Mouse (Mus musculus) ovary, postnatal 10 days (tissue): ENCODE results near the gene Itgb7.

Experiments
- DNase-seq: peaks from one replicate; pipeline ENCODE4 v3.0.0; 2022; ENCODE audit warnings: low spot score

The Itgb7 gene

DNA sequence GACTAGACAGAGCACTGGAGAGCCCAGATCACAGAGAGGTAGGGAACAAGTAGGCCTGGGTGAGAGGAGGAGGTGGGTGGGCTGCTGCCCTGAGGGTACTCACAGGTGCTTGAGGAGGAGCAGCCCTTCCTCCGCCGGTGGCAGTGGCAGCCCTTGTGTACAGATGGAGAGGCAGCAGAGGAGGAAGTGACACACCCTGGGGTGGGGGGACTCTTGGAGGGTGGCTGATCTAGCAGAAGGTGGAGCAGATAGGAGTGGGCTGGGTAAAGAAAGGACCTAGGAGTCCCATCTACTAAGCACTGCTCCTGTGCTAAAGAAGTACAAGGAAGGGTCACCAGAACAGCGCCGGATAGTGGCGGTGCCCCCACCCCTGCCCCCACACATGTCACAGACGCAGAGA, at the start of gene Itgb7:
Gene Itgb7 (minus strand): TSS at position 197 of the 400 bp plus-strand sequence.
- no peak for DNase-seq

DNA sequence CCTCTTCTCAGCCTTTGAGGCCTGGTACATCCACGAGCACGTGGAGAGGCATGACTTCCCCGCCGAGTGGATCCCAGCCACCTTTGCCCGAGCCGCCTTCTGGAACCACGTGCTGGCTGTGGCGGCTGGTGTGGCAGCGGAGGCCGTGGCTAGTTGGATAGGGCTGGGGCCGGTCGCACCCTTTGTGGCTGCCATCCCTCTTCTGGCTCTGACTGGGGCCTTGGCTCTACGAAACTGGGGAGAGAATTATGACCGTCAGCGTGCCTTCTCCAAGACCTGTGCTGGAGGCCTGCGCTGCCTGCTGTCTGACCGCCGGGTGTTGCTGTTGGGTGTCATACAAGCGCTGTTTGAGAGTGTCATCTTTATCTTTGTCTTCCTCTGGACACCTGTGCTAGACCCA, 48.9 kb upstream of the Itgb7 start:
- DNase-seq: no peak

DNA sequence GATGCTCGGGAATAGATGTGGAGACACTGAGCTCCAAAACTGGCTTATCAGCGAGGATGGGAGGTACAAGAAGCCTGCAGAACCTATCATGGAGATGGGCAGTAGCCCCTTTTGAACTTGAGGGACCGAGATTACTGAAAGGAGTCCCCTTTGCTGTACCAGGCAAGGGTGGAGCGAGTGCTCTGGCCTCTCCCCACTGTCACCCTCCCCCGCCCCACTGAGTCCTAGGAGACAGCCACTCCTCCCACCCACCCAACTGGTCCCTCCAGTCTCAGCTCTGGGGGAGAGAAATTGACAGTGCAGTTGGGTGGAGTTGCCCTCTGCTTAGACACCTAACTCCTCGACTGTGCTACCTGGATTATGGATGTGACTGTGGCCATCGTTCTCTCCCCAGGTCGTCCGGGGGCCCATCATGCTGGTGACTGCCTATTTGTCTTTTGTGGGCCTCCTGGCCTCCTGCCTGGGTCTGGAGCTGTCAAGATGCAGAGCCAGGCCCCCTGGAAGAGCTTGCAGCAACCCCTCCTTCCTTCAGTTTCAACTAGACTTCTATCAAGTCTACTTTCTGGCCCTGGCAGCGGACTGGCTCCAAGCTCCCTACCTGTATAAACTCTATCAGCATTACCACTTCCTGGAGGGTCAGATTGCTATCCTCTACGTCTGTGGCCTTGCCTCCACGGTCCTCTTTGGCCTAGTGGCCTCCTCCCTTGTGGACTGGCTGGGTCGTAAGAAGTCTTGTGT, 48.2 kb upstream of the Itgb7 start:
- no peak for DNase-seq

DNA sequence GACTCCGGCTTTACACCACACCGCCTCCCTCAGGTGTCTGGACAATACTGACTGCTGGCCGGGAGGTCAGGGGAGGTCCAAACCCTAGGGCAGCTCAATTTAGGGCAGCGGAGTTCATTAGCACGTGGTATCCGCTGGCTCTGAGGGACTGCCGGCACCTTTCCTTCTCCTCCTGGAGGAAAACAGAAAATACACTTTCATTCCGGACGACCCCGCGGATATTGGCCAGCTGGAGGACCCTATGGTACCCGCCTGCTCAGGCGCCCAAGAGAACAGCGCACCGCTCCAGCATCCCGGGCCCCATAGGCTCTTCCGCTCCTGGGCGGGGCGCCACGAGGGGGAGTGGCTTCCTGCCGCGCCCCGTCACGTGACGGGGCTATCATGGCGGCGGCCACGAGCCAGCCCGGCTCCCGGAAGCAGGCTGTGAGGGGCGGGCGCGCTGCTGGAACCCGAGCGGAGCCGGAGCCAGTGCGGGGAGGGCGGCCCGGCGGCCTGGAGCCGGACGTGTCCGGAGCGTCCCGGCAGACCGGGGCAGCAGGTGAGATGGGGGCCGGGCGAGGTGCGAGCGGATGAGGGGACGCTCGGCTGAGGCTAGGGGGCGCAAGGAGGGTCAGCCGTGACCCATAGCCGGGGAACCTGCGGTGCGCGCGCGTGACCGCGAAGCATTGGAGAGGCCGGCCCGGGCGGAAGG, 47.5 kb upstream of the Itgb7 start, which contains the start of gene Mfsd5:
Gene Mfsd5 (plus strand): TSS at position 363 of the 691 bp plus-strand sequence.
- DNase-seq: peak; percentile 64

DNA sequence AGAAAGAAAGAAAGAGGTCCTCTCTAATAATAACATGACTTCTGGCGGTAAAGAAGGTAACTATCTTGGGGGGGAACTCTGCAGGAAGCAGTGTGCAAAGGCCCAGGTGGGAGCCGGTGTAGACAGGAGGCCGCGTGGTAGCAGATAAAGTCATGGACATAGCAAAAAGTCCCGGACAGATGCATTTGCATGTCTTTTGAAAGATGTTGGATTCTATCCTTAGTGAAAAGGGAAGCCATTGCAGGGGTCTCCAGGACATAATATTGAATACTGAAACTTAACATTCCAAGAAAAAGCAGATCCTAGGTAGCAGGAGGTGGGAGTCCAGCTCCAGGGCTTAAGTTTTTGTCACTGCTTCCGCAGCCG, 47.0 kb upstream of the Itgb7 start:
- no peak for DNase-seq

DNA sequence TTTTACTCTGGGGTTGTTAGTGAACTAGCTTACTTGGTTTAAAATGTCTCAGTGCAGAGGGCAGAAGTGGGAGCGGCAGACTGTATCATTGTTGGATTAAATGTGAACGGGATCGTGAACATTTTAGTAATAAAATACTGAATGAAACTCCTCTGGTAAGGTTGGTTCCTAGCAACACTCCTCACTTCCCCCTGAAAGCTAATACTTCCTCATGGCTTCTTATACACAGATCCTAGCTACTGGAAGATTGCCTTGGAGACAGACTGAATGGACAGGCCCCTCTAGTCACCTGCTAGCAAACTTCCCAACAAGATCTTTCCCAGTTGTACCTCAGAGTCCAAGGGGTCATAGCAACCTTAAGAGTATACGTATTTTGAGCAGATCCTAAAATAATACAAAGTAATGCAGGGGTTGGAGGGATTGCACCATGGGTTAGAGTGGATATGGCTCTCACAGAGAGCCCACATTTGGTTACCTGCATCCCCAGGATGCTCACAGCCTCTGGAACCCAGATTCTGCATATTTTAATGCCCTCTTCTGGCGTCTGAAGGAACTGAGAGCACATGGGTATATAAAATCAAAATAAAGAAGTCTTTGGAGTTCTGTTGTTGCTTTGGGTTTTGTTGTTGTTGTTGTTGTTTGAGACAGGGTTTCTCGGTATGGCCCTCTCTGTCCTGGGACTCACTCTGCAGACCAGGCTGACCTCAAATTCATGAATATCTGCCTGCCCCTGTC, 42.4 kb upstream of the Itgb7 start:
- DNase-seq: no peak

DNA sequence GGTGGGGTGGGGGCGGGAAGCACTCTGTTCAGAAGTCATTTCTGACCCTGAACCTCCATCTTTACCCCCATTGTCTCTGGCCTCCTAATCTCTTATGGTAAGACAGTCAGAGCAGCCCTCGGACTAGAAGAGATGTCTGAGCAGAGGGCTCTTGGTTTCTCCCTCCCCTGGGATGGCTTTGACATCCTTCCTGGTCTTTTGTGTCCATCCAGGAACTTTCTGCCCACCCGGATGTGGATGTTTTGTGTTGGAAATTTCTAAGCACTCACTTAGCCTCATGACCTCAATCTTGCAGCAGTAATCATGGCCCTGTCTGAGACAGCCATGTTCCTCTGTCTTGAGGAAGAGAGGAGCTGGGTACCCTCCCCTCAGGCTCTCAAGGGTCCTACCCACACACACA, 39.7 kb upstream of the Itgb7 start:
- DNase-seq: no peak

DNA sequence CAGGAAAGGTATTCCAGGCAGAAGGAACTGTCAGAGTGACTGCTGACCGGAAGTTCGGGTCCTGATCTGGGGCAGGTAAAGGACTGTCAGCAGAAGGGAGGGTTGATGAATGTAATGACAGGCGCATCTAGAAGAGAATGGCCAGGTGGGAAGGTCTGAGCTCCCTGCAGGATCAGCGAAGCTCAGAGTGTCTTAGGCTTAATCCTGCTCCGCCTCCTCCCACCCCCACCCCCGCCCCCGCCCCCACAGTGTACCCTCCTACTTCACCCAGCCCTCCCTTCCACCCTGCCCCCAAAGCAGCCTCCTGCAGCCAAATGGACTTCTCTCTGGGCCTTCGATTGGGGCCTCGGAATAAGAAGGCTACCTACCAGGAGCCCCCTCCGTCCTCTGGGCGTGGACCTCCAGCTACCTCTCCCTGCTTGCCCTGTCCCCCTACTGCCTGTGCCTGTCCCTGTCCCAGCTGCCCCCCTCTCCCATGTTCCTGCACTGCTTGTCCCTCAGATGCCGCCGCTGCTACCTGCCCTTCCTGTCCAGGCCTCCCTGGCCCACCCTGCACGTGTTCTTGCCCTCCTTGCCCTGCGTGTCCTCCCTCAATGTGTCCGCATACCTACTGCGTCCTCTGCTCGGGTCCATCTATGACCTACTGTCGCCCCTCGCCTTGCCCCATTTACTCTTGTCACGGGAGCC, 38.7 kb upstream of the Itgb7 start, which contains the start of gene Gm9918:
Gene Gm9918 (plus strand): TSS at position 290 of the 687 bp plus-strand sequence.
- DNase-seq: no peak

DNA sequence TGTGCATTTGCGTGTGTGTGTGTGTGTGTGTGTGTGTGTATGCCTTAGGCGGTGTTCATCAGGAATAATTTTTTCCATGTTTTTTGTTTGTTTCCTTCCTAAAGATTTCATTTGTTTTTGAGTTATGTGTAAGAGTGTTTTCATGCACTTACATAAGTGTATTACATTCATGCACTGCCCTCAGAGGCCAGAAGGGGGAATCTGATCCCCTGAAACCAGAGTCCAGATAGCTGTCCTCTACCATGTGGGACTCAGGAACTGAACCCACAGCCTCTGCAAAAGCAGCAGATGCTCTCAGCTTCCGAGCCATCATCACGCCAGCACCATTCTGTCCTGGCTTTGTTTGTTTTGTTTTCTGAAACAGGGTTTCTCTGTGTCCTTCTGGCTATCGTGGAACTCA, 33.8 kb upstream of the Itgb7 start:
- no peak for DNase-seq

DNA sequence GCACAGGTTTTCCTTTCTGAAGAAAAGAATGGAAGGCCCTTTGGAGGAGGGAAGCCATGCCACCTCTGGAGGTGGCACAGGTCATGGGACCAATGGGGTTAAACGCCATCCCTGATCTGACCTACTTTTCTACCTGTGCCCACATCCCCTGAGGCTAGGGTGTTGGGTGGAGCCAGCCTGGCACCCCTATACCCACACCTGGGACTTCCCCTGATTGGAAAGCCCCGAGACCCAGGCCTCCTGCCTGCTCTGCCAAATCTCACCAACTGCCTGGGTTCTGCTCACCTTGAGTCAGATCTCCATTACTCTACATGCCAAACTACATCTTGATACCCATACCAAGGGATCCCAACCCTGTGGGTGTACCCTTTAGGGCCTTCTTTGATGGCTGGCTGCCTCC, 31.3 kb upstream of the Itgb7 start:
- no peak for DNase-seq

DNA sequence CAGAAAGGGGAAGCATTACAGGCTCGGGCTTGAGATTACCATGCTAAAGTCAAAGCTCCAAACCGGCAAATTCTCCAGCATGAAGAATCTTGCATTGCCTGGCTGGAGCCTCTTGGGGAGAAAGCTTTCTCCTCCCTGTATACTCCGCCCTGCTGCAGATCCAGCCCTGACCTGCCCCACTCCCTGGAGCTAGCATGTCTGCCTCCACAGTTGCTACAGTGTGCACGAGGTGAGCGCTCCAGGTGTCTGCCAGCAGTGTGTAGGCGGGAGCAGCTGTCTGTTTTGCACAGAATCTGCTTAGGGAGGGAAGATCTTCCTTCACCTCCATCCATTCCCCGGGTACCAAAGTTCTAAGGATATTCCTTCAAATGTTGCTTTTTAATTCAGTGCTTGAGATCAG, 30.8 kb upstream of the Itgb7 start:
- DNase-seq: no peak

DNA sequence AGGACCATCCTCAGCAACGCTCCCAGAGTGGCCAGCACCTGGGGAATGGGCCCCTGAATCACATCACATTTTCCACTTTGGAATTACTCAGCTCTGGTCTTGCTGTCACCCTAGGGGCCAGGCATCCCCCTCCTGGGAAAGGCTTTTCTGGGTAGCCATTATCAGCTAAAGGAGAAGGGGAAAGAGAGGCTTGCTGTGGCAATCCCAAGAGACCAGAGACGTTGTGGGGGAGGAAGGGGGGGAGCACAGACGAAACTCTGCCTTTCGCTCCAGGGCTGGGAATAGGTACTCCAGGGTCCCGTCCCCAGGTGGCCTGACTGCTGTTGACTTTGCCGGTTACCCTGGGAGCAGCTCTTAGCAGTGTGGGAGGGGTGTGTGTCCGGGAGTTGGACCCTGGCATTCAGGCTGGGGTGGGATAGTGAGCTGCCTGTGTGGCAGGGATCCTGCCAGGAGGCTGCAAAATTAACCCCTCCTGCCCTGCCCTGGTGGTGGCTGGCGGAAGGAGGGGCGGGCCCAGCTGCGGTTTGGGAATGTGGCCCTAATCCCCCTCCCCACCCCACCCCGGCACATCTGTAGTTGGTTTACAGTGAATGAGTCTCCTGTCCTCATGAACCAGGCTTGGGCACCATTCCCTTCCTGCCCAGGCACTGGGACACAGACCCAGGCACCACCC, 27.0 kb upstream of the Itgb7 start:
- no peak for DNase-seq

DNA sequence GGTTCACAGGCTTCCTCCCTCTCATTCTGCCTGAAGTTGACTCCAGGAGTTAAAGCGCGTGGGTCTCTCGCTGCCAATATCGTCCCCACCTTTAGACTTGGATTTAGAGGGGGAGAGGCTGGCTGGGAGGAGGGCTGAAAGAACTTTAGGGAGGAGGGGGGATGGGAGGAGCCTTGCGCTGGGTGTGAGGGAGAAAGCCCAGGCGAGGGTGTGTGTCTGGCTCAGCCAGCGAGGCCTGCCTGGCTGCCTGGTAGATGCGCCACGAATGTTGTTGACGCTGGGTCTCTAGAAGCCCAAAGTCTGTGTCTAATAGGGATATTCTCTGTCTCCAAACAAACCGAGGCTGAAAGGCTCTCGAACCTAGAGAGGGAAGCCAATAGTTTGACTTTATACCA, 26.3 kb upstream of the Itgb7 start:
- peak; percentile 31 for DNase-seq

DNA sequence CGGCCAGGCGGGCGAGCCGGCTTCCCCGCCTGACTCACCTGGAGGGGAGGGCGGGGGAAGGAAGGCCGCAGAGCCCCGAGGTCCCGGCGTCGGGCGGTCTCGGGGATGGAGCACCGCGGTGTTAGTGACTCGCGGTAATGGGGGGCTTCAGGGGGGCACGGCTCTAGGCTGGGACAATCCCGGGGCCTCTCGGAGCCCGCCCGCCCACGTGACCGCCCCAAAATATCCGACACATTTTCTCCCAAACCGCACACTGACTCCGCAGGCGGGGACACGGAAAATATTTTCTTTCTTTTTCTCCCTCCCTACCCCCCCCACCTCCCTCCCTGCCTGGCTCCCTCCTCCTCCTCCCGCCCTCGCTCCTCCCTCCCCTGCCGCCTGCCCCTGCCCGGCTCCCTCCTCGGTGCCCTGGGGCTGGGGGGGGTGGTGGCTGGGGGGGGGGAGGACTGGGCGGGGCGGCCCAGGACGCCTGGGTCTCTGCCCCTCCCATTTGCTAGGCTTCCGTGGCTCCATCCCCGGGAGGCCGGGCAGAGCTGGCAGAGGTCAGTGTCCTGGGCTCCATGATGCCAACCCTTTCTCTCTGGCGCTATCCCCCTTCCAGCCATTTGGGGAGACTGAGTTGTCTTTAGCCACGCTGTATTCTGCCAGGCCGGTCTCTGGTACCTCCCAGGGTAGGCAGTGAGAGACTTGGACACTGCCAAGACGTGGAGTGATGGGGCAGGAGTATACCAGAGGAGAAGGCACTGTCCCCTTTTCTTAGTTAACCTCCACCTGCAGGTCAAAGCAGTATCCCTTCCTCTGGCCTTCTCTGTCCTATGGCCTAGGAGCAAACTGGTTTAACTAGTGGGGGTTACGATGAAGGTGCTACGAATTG, 25.7 kb upstream of the Itgb7 start, which contains the start of gene Rarg:
Gene Rarg (minus strand): TSS at position 316 of the 874 bp plus-strand sequence.
- peak; percentile 44 for DNase-seq

DNA sequence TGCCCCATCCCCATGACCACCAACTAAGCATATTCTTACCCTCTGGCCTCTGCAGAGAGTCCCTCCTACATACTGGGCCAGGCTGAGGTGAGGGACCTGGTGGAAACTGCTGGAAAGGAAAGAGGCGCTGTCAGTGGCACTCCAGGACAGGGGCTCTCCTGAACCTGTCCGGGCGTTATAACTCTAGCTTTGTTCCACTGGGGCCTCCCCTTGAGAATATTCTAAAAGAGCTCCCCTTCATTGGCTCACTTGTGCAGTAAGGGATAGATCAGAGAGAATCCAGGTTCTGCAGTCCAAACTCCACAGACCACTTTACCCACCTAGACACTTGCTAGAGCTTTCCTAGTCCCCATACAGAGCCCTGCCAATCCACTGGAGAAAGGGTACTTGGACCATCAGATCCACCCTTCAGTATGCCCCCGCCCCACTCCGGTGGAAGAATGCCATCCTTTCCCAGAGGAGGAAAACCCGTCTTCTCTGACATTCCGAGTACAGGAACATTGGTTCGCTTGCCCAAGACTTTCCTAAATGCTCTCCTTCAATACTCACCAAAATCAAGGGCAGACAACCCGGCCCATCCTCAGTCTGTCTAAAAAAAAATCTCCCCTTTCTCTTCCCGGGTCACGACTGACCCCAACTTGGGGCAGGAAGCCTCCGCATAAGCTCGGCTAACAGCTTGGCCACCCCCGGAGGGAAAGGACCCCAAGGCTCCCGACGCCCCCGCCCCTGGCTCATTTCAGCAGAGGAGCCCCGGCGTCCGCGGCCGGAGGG, 24.9 kb upstream of the Itgb7 start:
- DNase-seq: no peak

DNA sequence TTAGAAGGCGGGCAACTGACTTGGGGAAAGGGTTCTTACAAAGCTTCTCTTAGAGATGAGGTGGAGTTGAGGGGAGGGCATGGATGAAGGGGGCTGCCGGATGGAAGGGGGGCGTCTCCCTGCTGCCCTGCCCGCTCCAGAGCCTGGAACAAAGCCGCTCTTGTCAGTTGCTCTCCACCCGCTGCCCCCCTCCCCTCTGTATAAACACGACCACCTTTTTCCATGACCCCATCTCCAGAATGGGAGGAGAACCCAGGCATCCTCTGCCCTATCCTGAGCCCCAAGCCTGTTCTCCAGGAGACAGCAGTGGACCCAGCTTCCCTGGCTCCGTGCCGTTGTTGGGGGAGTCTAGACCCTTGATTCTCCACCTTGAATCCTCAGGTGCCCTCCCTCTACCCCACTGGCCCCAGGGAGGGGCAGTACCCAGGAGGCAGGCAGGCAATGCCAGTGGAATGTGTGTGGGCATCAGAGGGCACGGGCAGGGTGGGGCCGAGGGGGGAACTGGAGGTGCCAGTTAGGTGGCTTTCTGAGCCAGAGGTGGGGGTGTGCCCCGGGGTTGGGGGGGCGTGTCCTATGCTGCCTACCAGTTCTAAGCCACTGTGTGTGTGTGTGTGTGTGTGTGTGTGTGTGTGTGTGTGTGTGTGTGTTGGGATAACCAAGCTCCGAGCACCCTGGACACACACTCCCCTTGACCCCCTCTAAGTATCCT, 24.0 kb upstream of the Itgb7 start:
- DNase-seq: no peak

DNA sequence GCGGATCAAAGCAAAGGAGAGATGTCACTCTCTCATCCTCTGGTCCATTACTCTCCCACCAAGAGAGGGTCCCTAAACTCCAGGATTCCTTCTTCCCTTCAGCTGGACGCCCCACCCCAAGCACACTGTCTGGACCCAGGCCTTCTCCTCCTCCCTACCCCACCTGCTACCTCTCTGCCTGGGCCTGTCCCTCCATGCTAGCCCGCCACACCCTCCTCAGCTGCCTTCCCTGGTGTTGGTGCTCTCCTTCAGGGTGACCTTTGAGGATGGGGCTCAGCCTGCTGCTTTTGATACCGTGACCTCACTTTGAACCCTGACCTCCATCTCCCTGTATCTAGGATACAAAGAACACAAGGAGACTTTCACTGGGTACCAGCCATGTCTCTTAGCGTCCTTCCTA, 18.8 kb upstream of the Itgb7 start:
- DNase-seq: no peak

DNA sequence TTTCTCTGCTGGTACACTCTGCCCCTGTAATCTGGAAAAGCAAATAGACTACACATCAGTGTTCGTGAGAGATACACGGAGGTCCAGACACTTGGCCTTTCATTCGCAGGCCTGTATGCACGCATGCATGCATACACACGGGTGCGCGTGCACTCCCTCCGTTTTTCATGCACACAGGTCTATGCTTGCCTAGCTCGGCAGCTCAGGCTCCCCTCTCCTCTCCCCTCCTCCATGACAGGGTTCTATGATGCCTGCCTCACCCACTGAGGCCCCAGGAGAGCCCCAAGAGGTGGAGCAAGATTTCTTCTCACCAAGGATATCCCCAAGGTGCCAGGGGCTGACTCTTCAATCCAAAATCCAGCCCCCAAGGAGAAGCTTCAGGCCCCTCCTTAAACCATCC, 18.2 kb upstream of the Itgb7 start:
- no peak for DNase-seq

DNA sequence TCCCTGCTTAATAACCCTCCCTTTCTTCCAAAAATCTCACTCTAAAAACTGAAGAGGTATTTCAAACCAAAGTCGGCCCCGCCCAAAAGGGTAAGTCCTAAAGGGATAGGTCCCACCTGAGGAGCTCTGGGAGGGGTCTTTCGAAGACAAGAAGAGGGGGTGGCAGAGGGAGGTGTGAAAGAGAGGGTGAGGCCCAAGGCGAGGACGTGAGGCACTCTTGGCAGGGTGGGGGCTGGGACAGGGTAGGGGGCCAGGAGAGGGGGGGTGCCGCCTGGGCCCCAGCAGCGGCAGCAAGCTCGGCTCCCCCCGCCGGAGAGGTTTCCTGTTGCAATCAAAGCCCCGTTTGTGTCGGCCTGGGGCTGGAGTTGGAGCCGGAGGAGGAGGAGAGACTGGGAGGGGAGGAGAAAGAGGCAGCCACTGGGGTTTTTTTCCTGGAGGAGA, 17.5 kb upstream of the Itgb7 start:
- no peak for DNase-seq
